Mouse (Mus musculus) C2C12 (cell line): ENCODE data around the gene Sept4.

Source experiments
- CTCF ChIP-seq: IDR thresholded peaks from one replicate; pipeline ENCODE4 v1.5.1; 2011; ENCODE audit not compliant: control insufficient read depth, insufficient read depth, insufficient read length
- MAX ChIP-seq: IDR thresholded peaks from one replicate; pipeline ENCODE4 v1.6.1; 2011; ENCODE audit warnings: mild to moderate bottlenecking, control low read depth

GRCm38 (mm10) chr11:87639206-87639605 is 70.5 kb downstream of the Sept4 start:
- TF ChIP-seq MAX, result no peak
- no peak for TF ChIP-seq CTCF
